Mouse (Mus musculus) thymus, postnatal 10 days (tissue): ENCODE measurements around the gene Olfr982.

ENCODE experiments used
- DNase-seq, 2 experiments: peaks; one replicate each; pipeline ENCODE4 v3.0.0; 2021; ENCODE audit warnings: low spot score in 2 of 2

The Olfr982 gene

DNA sequence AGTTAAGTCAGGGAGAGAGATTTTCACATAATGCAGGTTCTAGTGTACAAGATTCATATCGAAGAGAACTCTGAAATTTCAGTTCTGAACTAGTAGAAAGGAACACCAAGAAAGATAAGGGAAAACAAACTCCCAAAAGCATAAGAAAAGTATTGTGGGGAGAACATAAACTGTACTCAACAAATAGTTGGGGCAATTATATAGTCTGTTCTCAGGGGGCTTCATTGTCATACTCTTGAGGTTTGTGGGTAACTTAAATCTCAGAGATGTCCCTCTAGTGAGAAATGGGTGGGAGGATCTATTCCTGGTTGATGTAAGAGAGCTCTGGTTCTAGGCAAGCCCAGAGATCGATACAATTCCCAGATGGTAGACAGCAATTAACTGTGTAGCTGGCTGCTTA is at the start of gene Olfr982:
Gene Olfr982, plus strand, starts transcription at position 301 of the 400 bp plus-strand sequence.
- no peak for DNase-seq

DNA sequence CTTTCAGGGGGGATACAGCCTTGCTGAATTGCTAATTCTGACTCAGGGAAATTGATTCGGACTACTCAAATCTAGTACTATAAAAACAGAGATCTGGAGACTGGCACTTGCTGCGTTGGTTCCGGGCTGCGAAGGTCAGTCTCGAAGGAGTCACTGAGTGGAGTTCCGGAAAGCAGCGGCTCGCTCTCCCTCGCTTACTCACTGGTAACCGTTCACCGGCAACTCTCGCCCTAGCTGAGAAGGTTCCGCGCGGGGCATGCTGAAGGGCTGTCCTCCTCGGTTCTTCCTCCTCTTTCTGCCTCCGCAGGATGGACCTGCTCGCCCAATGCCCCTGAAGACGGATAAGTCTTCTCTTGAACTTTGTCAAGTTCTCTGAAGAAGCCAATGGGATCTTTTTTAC is 23.5 kb upstream of the Olfr982 start:
- DNase-seq = no peak

DNA sequence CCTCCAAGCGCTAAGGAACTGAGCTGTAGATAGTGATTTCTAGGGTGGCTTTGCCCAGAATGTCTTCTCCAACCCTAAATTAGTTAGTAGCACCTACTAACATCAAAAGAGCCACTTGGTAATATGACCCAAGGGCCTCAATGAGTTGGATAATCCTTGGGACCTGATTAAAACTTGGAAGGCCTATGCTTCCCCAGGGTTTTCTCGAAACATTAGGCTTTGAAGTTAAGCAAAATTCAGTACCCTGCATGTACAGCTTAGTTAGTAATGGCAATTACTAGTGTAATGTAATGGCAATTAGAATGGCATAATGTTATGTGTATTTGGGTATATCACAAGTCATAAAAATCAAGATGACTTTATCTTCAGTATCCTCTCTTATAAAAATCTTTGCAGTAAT is 19.9 kb downstream of the Olfr982 start, which contains the start of gene Olfr983:
Gene Olfr983, minus strand, starts transcription at position 101 of the 400 bp plus-strand sequence.
- no peak for DNase-seq

DNA sequence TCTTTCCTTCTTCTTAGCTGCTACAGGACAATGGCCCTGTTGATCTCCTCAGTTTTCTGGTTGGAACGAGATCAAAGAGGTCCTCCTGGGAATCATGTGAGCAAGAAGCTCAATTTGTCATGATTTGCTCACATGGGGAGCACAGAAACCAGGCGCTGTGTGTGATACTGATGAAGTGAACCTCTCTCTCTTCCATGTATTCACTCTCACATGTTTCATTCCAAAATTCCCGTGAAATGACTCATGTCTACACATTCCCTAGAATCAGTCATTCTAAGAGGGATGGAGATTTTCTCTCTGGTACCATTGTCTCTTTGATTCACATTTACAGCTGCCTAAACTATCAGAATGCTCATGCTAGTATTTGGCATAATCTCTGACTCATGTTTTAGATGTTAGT is 21.1 kb downstream of the Olfr982 start:
- DNase-seq = no peak

- DNase-seq = no peak
These were observed 40.5 kb downstream of the Olfr982 start, which contains the start of gene Olfr984 for GRCm38 (mm10) chr9:40114106-40114505. Olfr984 (minus strand) TSS chr9:40114206.

DNA sequence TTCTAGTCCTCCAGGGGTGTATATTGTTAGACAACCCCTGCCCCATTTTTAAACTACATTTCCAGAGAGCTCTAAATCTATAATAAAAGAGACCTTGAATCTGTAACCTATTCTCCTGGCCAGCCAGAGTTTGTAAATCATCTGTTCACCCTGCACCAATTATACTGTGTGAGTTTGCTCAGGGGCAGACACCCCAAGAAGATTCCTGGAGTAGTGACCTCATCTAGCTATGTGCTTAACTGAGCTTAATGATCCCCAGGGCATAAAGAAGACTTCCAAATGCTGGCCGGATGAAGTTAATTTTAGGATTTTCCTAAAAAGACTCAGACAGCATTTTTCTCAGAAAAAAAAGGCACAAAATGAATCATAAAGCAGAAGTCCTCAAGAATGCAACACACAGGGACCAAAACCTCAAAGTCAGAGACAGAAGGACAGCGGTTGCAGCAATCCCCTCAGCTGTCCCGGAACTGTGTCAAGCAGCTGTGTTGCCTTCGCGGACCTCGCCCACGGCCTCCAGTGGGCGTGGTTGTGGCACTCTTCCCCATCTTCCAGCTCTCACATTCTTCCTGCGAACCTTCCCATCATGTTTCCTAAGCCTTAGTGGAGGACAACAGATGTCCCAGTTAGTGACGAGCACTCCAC is 43.1 kb downstream of the Olfr982 start:
- no peak for DNase-seq

DNA sequence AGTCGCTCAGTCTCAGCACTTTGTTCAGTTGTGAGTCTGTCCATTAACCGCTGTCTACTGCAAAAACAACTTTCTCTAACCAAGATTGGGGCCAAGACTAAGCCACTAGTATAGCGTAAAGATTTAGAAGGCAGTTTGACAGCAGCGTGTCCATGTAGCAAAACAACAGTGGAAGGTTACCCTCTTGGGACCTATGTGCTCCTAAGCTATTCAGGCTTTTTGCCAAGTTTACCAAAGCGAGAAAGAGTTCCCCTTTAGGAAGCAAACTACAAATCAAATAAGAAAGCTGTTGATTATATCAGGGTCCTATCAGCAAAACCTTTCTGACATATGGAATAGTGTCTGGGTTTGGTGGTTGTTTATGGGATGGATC is 43.6 kb downstream of the Olfr982 start:
- DNase-seq = no peak
